Mouse (Mus musculus): ENCODE measurements at regions not wholly inside any gene's neighbourhood (a gene's known extent, or its start where the extent isn't known, plus 50 kb on each side); places are given as distances from the start of the nearest gene placed in this dataset.
"Not testable (repeated sequence)": the region's sequence is repeated elsewhere in the genome, so short reads cannot be mapped to it uniquely, and the experiment has no call there.

DNA sequence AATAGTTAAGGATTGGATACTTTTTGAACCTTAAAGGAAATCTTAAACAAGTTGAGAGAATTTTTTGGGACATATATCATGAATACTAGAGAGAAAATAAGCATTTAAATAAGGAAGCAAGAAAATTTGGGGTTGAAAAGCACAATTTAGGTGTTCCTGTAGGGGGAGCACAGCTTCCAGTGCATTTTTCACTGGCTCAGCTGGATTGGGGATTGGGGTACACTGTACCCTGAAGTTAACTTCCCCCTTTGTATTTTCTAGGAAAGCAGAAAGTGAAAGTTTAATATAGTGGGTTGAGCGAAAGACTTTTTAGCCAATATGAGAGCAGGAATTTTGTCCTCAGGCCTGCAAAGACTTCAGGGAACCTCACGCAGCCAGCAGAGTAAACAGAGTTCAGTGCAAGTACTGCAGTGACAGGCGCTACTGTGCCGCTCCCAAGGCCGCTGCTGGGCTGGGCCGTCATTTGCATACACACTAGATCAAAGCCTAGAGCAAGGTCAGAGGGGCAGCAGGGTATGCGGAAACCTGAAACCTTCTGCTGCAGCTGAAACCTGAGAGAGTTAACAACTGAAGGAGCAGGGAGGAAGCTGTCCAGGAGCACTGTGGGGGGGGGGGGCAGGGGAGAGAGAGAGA is 1111.4 kb downstream of the H2al1n start:
- H3K27me3 ChIP-seq (replicated peaks): no peaks in the 10 kb centered on the region
- WGBS: 7% methylated on average over 7 of the region's 7 CpGs
- H3K27ac ChIP-seq: no peak overlapping the region
- H3K9me3 ChIP-seq: no peaks in the 10 kb centered on the region
- 0 out of 2 replicates have a peak overlapping the region, but pooled peaks have one; percentile 5 for H3K4me3 ChIP-seq (replicated peaks)
- H3K36me3 ChIP-seq: no peaks in the 10 kb centered on the region
- peak; percentile 95 for ATAC-seq (ENCODE audit: insufficient read depth, low FRiP score, low read depth)
- H3K9ac ChIP-seq: no peak overlapping the region
- no peaks in the 10 kb centered on the region for H3K4me1 ChIP-seq
- peak overlapping the region; percentile 25 for H3K4me2 ChIP-seq

DNA sequence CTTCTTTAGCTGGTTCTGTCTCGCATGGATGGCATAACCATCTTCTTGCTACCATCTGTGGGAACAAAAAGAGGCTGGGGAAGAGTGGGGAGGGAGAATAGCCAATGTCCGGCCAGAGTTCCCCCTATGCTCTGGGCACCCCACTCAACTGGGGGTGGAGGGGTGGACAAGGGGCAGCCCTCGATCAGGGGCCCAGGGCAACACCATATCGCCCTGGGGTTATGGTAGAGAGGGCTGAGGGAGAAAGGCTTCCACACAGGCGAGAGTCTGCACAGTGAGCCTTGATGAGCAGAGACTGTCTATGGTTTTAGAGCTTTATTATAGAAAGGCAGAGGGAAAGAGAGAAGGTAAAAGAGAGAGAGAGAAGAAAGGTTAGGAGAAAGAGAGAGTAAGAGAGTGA is 1112.0 kb downstream of the H2al1n start:
- no peak overlapping the region for H3K27ac ChIP-seq

GRCm38 (mm10) chrX:15365135-15365534 is 1154.2 kb downstream of the H2al1n start:
- WGBS: 81% methylated on average over 6 of the region's 6 CpGs
- not testable (repeated sequence) for H3K27me3 ChIP-seq (replicated peaks); H3K36me3 ChIP-seq; H3K4me2 ChIP-seq; H3K9me3 ChIP-seq; H3K4me3 ChIP-seq (replicated peaks); H3K27ac ChIP-seq; H3K9ac ChIP-seq; H3K4me1 ChIP-seq; ATAC-seq (ENCODE audit: insufficient read depth, low FRiP score, low read depth)

More for the DNA sequence above, 1112.0 kb downstream of the H2al1n start:
- no peaks in the 10 kb centered on the region for H3K4me1 ChIP-seq
- no peak overlapping the region for H3K4me3 ChIP-seq (replicated peaks)
- no peaks in the 10 kb centered on the region for H3K9me3 ChIP-seq
- WGBS: 57% methylated on average over 5 of the region's 5 CpGs
- no peak overlapping the region for H3K9ac ChIP-seq
- no peak for ATAC-seq (ENCODE audit: insufficient read depth, low FRiP score, low read depth)
- no peaks in the 10 kb centered on the region for H3K27me3 ChIP-seq (replicated peaks)
- H3K36me3 ChIP-seq: no peaks in the 10 kb centered on the region
- H3K4me2 ChIP-seq: no peak overlapping the region
